Comparison of ENCODE assay signal across 13 mouse cellular contexts in the genomic region with DNA sequence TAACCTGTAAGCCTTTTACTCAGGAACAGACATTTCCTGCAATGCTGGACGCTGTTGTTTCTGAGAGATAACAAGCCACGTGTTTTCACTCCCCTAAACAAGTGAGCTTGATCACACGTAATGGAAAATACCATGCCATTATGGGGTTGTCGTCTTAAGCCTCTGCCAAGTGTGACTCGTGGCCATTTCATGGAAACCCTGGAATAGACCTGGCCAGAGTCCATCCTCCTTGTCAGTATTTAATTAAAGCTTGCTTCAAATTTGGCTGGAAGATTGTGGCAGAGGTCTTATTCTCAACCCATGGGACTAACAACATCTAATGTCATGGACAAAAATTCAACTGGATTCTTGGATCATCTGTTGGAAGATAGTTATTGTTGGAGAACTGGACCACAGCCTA. TPM values are rescaled to one million over a fixed set of nuclear protein-coding genes. Genes with fewer than 3 reads are reported as not detected.
A peak's percentile ranks its signal among the peaks of the same experiment; 100 is the strongest.
DNase-seq lines count a peak whose midpoint lies in the region; ATAC-seq lines count a peak whose summit lies in the region.
"Had no signal": no experiment of that assay in that cellular context is flagged by ENCODE, and none has a peak within 500 bp of the region (broad histone marks: within the 10 kb centered on the region; RNA-seq: fewer than 3 reads in every experiment).

No protein-coding gene starts in this region.

- H3K27me3 ChIP-seq in kidney, embryonic 16.5 days (ENCODE audit: insufficient read depth, low read length): no peaks in the 10 kb centered on the region
- no peaks in the 10 kb centered on the region for H3K27me3 ChIP-seq in hindbrain, embryonic 10.5 days (ENCODE audit: insufficient read depth, poor library complexity, severe bottlenecking)
- H3K27me3 ChIP-seq: embryonic facial prominence, embryonic 15.5 days; neural tube, embryonic 13.5 days had no signal

- DNase-seq in kidney, adult 9 months: peak; percentile 60
- DNase-seq in MEL-GATA-1-ER (ENCODE audit: extremely low read depth, low read depth): peak; percentile 42
- DNase-seq in kidney, postnatal 36 days: peak; percentile 38 to 53
- no peak for DNase-seq in layer of hippocampus, adult 18-20 months (ENCODE audit: low spot score in 2 of 2)
- DNase-seq in hindbrain, embryonic 10.5 days (ENCODE audit: low spot score): no peak
- no peak for DNase-seq in cerebellum, adult 8-10 months
- DNase-seq: right cerebral cortex, postnatal 25 days; thymus, adult 2 months had no signal

- WGBS in kidney, embryonic 16.5 days: 42% methylated on average over 5 of the region's 5 CpGs
- WGBS in hindbrain, embryonic 10.5 days: 69% methylated on average over 5 of the region's 5 CpGs

- no peaks in the 10 kb centered on the region for H3K36me3 ChIP-seq in kidney, embryonic 16.5 days (ENCODE audit: insufficient read depth, low read length)
- no peaks in the 10 kb centered on the region for H3K36me3 ChIP-seq in hindbrain, embryonic 10.5 days
- H3K36me3 ChIP-seq: embryonic facial prominence, embryonic 15.5 days; neural tube, embryonic 13.5 days had no signal

- H3K4me1 ChIP-seq in kidney, embryonic 16.5 days (ENCODE audit: insufficient read depth, low read length): no peaks in the 10 kb centered on the region
- H3K4me1 ChIP-seq in hindbrain, embryonic 10.5 days (replicated peaks): no peaks in the 10 kb centered on the region

- no peak overlapping the region for H3K4me2 ChIP-seq in kidney, embryonic 16.5 days (replicated peaks; ENCODE audit: low read depth, low read length)
- H3K4me2 ChIP-seq: embryonic facial prominence, embryonic 15.5 days; neural tube, embryonic 13.5 days had no signal

- no peak for ATAC-seq in kidney, embryonic 16.5 days (ENCODE audit: low FRiP score, low TSS enrichment)
- peak; percentile 71 for ATAC-seq in common myeloid progenitor, adult 5-6 weeks (replicated peaks; ENCODE audit: low read depth, poor library complexity, severe bottlenecking)
- ATAC-seq: inflammation-experienced regulatory T-cells, adult 6 months had no signal

- H3K27ac ChIP-seq in kidney, embryonic 16.5 days (ENCODE audit: low read length): no peak overlapping the region
- no peak overlapping the region for H3K27ac ChIP-seq in hindbrain, embryonic 10.5 days
- H3K27ac ChIP-seq: embryonic facial prominence, embryonic 15.5 days; neural tube, embryonic 13.5 days had no signal

- H3K9me3 ChIP-seq in kidney, embryonic 16.5 days (ENCODE audit: low read length): no peaks in the 10 kb centered on the region
- H3K9me3 ChIP-seq in hindbrain, embryonic 10.5 days: no peaks in the 10 kb centered on the region
- H3K9me3 ChIP-seq: embryonic facial prominence, embryonic 15.5 days; neural tube, embryonic 13.5 days had no signal

- no peak overlapping the region for H3K4me3 ChIP-seq in kidney, embryonic 16.5 days (ENCODE audit: low read length)
- H3K4me3 ChIP-seq in hindbrain, embryonic 10.5 days: no peak overlapping the region
- H3K4me3 ChIP-seq: embryonic facial prominence, embryonic 15.5 days; neural tube, embryonic 13.5 days had no signal

- H3K9ac ChIP-seq in kidney, embryonic 16.5 days (replicated peaks; ENCODE audit: low read length): no peak overlapping the region
- H3K9ac ChIP-seq: embryonic facial prominence, embryonic 15.5 days; neural tube, embryonic 13.5 days had no signal

RNA-seq across cellular contexts. Expression of a gene that starts 16.8 kb away (rescaled TPM):
- polyA plus RNA-seq in kidney, embryonic 16.5 days (2015; fragmentation: Nextera tagmentation; extraction: Ambion mirVana): 11.1 and 12.6 TPM in 2 replicates
- total RNA-seq in common myeloid progenitor, adult 5-6 weeks (2017): 6.9 and 7.9 TPM in 2 replicates
- total RNA-seq in layer of hippocampus, adult 18-20 months (2021): 1 to 10 TPM; 5.1 to 5.9 TPM
- polyA plus RNA-seq in hindbrain, embryonic 10.5 days (2016; fragmentation: Nextera tagmentation; extraction: Ambion mirVana): 4.5 and 5.5 TPM in 2 replicates

RNA-seq across cellular contexts. Expression of a gene that starts 38.7 kb away (rescaled TPM):
- 88.5 and 88.7 TPM in 2 replicates for polyA plus RNA-seq in kidney, embryonic 16.5 days (2015; fragmentation: Nextera tagmentation; extraction: Ambion mirVana)
- total RNA-seq in common myeloid progenitor, adult 5-6 weeks (2017): 33.9 and 41.5 TPM in 2 replicates
- total RNA-seq in layer of hippocampus, adult 18-20 months (2021): 10 to 100 TPM; 40.7 to 44.1 TPM
- 91.8 and 92.7 TPM in 2 replicates for polyA plus RNA-seq in hindbrain, embryonic 10.5 days (2016; fragmentation: Nextera tagmentation; extraction: Ambion mirVana)

RNA-seq across cellular contexts. Expression of a gene that starts 50.0 kb away (rescaled TPM):
- 44.8 and 50.0 TPM in 2 replicates for polyA plus RNA-seq in kidney, embryonic 16.5 days (2015; fragmentation: Nextera tagmentation; extraction: Ambion mirVana)
- total RNA-seq in common myeloid progenitor, adult 5-6 weeks (2017): 44.4 and 47.0 TPM in 2 replicates
- total RNA-seq in layer of hippocampus, adult 18-20 months (2021): 10 to 100 TPM; 34.2 to 35.5 TPM
- 61.7 and 64.6 TPM in 2 replicates for polyA plus RNA-seq in hindbrain, embryonic 10.5 days (2016; fragmentation: Nextera tagmentation; extraction: Ambion mirVana)

Comparison
In these comparisons a context has a peak if more than half of its experiments do, and no peak if none do; other contexts are left out.
1. DNase-seq: peak in kidney, adult 9 months (single experiment), MEL-GATA-1-ER (single experiment) and kidney, postnatal 36 days (2 of 2); none in layer of hippocampus, adult 18-20 months (0 of 2), hindbrain, embryonic 10.5 days (single experiment) and cerebellum, adult 8-10 months (single experiment).